Mouse (Mus musculus) E14TG2a.4 (cell line): ENCODE results near the gene Adssl1.

ENCODE experiments used
- H3K27me3 ChIP-seq: 2 replicates; pipeline ENCODE4 v1.6.1; 2014; ENCODE audit warnings: low read length, control low read depth; ENCODE audit not compliant: insufficient read depth
- H3K36me3 ChIP-seq: 2 replicates; pipeline ENCODE4 v1.6.1; 2014; ENCODE audit warnings: low read length, control low read depth; ENCODE audit not compliant: insufficient read depth
- H3K4me1 ChIP-seq: replicated peaks from 2 replicates; pipeline ENCODE4 v1.6.1; 2014; ENCODE audit warnings: low read depth, low read length, control low read depth
- H3K4me3 ChIP-seq: replicated peaks from 2 replicates; pipeline ENCODE4 v1.5.1; 2014; ENCODE audit warnings: mild to moderate bottlenecking, low read length
- H3K9me3 ChIP-seq: 2 replicates; pipeline ENCODE4 v1.6.1; 2014; ENCODE audit warnings: low read length, control low read depth
- CTCF ChIP-seq: conservative IDR thresholded peaks from 2 replicates; pipeline ENCODE4 v1.5.1; 2014; ENCODE audit warnings: low read length
- NANOG ChIP-seq: IDR thresholded peaks from 2 replicates; pipeline ENCODE4 v1.6.1; 2014; ENCODE audit warnings: borderline replicate concordance, low read length, mixed read lengths
- POU5F1 ChIP-seq: IDR thresholded peaks from 2 replicates; pipeline ENCODE4 v1.6.1; 2014; ENCODE audit warnings: low read length, borderline replicate concordance

The Adssl1 gene

DNA sequence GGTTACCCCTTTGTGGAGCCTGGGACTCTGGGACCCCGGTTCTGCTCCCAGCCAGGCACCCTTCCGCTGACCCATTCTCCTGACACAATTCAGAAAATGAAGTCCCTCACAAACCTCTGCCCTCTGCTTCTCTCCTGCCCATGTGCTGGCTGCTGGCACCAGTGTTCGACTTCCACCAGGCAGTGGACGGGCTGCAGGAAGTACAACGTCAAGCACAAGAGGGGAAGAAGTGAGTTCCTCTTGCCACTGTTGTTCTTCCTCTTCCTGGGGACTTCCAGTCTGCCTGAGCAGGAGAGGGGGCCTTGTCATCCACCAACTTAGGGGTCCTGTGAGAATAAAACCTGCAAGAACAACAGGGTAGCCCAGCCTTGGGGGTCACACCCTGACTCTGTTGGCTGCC, 13.1 kb downstream of the Adssl1 start:
- no peak overlapping the region for H3K4me3 ChIP-seq
- 0 out of 2 replicates have a peak, but pooled peaks cover 4% of the 10 kb centered on the region for H3K9me3 ChIP-seq
- H3K27me3 ChIP-seq, result peaks cover 43% of the 10 kb centered on the region
- no peaks in the 10 kb centered on the region for H3K36me3 ChIP-seq
- H3K4me1 ChIP-seq, result peaks cover 34% of the 10 kb centered on the region
- no peak for TF ChIP-seq CTCF
- TF ChIP-seq NANOG, result no peak
- no peak for TF ChIP-seq POU5F1

DNA sequence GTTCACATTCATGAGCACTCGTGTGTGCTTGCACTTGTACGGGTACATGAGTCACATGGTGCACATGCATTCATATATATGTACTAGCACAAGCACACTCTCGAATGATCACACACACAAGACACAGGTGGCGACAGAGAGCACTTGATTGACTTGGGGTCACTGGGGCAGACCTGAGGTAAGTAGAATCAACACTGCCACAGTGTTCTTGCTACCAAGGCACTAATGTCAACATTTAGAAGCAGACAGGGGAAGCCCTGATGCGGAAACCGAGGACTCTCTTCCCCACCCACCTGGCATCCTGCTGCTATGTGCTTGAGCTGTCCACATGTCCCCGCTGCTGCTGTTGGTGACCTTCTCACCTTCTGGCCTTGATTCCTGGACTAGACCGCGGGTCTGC, 13.8 kb downstream of the Adssl1 start:
- Histone ChIP-seq H3K27me3 (peaks cover 48% of the 10 kb centered on the region), H3K4me1 (peaks cover 33% of the 10 kb centered on the region), H3K9me3 (0 out of 2 replicates have a peak, but pooled peaks cover 4% of the 10 kb centered on the region), H3K36me3 (no peaks in the 10 kb centered on the region), H3K4me3 (0 out of 2 replicates have a peak overlapping the region, but pooled peaks have one; percentile 23)
- TF ChIP-seq NANOG, result no peak
- no peak; the same call in 1 of the 2 replicates for TF ChIP-seq CTCF
- TF ChIP-seq POU5F1, result no peak

DNA sequence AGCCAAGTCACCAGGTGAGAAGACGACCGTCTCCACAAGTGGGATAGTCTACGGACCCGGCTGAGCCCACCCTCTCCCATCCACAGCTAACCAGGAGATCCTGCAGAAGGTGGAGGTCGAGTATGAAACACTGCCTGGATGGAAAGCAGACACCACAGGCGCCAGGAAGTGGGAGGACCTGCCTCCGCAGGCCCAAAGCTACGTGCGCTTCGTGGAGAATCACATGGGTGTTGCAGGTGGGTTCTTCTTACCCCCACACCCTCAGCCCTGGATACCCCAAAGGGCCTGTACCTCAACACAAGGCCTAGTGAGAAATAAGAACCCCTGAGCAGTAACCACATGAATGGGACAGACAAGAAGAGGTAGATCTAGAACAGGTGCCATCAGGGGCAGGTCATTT, 19.7 kb downstream of the Adssl1 start:
- no peak for TF ChIP-seq POU5F1
- TF ChIP-seq NANOG, result no peak
- no peak for TF ChIP-seq CTCF

DNA sequence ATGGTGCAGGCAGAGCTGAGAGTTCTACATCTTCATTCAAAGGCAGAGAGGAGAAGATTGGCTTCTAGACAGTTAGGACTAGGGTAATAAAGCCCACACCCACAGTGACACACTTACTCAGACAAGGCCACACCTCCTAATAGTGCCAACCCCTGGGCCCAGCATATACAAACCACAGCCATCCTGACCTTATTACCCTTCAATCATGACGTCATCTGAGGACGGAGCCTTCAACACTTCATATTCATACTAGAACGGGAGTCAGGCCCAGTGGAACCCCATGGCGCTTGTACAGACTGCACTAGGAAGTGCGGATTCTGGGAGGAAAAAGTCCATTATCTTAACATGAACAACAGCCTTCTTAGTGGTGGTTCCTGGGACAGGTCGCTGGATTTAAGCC, 23.3 kb downstream of the Adssl1 start:
- Histone ChIP-seq H3K4me1 (peaks cover 34% of the 10 kb centered on the region), H3K4me3 (no peak overlapping the region), H3K9me3 (no peaks in the 10 kb centered on the region), H3K36me3 (peaks cover 22% of the 10 kb centered on the region), H3K27me3 (peaks cover 7% of the 10 kb centered on the region)
- TF ChIP-seq CTCF, result no peak
- no peak for TF ChIP-seq POU5F1
- TF ChIP-seq NANOG, result no peak

More for the DNA sequence above, 19.7 kb downstream of the Adssl1 start:
- H3K36me3 ChIP-seq, result no peaks in the 10 kb centered on the region
- H3K4me1 ChIP-seq, result peaks cover 10% of the 10 kb centered on the region
- H3K9me3 ChIP-seq, result 0 out of 2 replicates have a peak, but pooled peaks cover 4% of the 10 kb centered on the region
- peaks cover 20% of the 10 kb centered on the region for H3K27me3 ChIP-seq
- H3K4me3 ChIP-seq, result no peak overlapping the region

DNA sequence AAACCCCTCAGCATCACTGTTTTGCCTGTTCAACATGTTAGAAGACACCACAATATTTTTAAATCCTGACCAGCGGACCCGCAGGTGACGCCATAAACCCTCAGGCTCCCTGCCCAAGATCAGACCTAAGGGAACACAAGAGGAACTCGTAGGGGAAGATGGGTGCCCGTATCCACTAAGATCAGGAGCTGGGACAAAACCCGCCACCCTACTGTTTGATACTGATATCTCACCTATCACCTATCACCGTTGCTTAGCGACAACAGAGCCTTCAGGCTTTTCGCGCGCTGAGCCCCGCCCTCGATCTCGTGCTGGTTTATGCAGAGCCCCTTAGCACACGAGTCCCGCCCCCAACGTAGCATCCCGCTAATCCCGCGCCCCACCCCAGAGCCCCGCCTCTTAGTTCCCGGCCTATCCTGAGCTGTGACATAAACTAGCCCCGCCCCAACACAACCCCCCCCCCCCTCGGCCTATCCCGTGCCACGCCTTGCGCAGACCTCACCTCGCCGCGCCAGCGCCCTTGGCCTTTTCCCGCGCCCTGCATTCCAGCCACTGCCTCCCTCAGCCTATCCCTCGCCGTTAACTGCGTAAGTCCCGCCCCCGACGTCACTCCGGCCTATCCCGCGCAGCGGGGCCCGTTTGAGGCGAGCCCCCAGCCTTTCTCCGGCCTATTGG, 24.5 kb downstream of the Adssl1 start, which contains the start of gene Siva1:
Siva1 (plus strand) TSS at position 500 of the 675 bp plus-strand sequence.
- peaks cover 3% of the 10 kb centered on the region; the same call in 1 of the 2 replicates for H3K27me3 ChIP-seq
- no peak for TF ChIP-seq NANOG
- TF ChIP-seq CTCF, result no peak
- no peak for TF ChIP-seq POU5F1
- H3K9me3 ChIP-seq, result no peaks in the 10 kb centered on the region

DNA sequence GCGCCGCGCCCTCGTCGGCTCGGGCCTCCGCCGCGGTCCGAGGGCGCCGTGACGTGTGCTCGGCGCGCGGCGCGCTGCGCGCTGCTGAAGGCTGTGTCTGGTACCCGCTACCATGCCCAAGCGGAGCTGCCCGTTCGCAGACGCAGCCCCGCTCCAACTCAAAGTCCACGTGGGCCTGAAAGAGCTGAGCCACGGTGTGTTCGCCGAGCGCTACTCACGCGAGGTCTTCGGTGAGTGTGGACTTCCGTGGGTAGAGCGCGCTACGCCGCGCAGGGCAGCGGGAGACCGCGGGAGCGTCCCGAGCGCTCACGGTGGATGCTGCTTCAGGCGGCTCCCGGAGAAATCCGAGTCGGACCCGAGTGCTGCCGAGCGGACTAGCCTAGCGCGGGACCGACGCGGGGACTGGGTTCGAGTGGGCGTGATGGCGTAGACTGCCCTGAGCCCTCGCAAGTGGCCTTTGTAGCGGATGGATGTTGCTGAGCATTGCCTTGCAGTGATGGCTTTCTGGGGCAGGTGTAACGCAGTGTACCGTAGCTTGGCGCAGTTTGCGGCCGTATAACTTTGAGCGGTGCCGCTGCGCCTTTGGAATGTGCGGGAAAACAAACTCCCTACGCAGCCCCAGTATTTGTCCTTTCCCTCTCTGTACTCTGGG, 25.1 kb downstream of the Adssl1 start:
- Histone ChIP-seq H3K27me3 (peaks cover 3% of the 10 kb centered on the region; the same call in 1 of the 2 replicates), H3K36me3 (peaks cover 40% of the 10 kb centered on the region), H3K9me3 (no peaks in the 10 kb centered on the region), H3K4me3 (peak overlapping the region; percentile 97), H3K4me1 (peaks cover 50% of the 10 kb centered on the region)
- TF ChIP-seq CTCF, result no peak
- no peak for TF ChIP-seq NANOG

More for the DNA sequence above, 24.5 kb downstream of the Adssl1 start, which contains the start of gene Siva1:
- Histone ChIP-seq H3K4me3 (peak within 1 kb of the TSS; percentile 97), H3K36me3 (peaks cover 34% of the 10 kb centered on the region), H3K4me1 (peaks cover 44% of the 10 kb centered on the region)

DNA sequence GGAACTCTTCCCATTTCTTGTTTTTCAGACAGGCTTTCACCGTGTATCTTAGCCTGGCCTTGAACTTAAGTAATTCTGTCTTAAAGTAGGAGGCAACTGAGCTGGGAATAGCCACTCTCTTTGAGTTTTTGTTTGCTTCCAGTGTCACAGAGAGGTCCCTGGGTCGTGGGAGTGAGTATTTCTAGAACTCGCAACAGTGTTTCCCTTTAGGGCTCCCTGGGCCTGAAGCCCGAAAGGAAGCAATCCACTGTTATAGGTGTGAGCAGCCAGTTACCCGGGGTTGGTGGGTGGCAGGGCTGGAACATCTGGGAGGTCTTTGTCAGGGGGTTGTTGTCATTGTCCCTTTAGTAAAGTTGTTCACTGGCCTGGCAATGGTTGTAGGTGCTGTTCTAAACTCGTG, 26.3 kb downstream of the Adssl1 start:
- peaks cover 3% of the 10 kb centered on the region; the same call in 1 of the 2 replicates for H3K27me3 ChIP-seq
- no peak for TF ChIP-seq CTCF
- TF ChIP-seq POU5F1, result no peak
- no peak for TF ChIP-seq NANOG
- peaks cover 52% of the 10 kb centered on the region for H3K36me3 ChIP-seq
- peaks cover 60% of the 10 kb centered on the region for H3K4me1 ChIP-seq
- peak overlapping the region; percentile 97 for H3K4me3 ChIP-seq
- H3K9me3 ChIP-seq, result no peaks in the 10 kb centered on the region

DNA sequence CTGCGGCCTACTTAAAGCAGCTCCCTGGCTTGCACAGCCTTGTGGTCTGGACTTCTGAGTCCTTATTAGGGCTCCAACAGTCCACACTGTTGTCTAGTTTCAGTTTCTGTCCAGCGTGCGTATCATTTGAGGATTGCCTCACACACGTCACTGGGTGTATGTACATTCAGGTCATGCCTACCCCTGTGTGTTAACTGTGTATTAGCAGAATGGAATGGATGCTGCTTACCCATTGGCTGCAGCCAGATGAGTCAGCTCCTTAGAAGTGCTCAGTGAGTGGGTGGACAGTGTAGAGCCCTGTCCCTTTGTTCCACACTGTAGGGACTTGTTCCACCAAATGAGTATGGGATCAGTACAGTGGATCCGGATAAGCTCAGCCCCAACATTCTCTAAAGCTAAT, 28.2 kb downstream of the Adssl1 start:
- peaks cover 67% of the 10 kb centered on the region for H3K36me3 ChIP-seq
- peaks cover 61% of the 10 kb centered on the region for H3K4me1 ChIP-seq
- no peaks in the 10 kb centered on the region for H3K9me3 ChIP-seq
- no peak for TF ChIP-seq POU5F1
- TF ChIP-seq CTCF, result no peak
- TF ChIP-seq NANOG, result no peak
- no peak overlapping the region for H3K4me3 ChIP-seq
- H3K27me3 ChIP-seq, result no peaks in the 10 kb centered on the region
